Comparison of ENCODE assay signal across 22 mouse cellular contexts in genomic region chr10:72650867-72651266, GRCm38 (mm10). TPM values are rescaled to one million over a fixed set of nuclear protein-coding genes. Genes with fewer than 3 reads are reported as not detected.
DNase-seq lines count a peak whose midpoint lies in the region; ATAC-seq lines count a peak whose summit lies in the region.
"Had no signal": no experiment of that assay in that cellular context is flagged by ENCODE, and none has a peak within 500 bp of the region (broad histone marks: within the 10 kb centered on the region; RNA-seq: fewer than 3 reads in every experiment).

No protein-coding gene starts in this region.

- DNase-seq in midbrain, embryonic 10.5 days (ENCODE audit: low spot score), result no peak
- peak; percentile 54 for DNase-seq in ES-CJ7 (ENCODE audit: low read depth, low spot score)
- DNase-seq in ZHBTc4 (ENCODE audit: low read depth, low spot score), result peak; percentile 56
- no peak for DNase-seq in gastrocnemius, postnatal 36 days
- no peak for DNase-seq in cerebellum, postnatal 10 days
- DNase-seq: adrenal gland, postnatal 10 days; B cell, adult 2 months; cerebellum, adult 8-10 months; gastrocnemius, postnatal 14 days; heart, adult 2 months; heart, postnatal 14 days; kidney, adult 18-20 months; kidney, postnatal 4 days; liver, embryonic 13.5 days; lung, adult 2 months; right cerebral cortex, postnatal 25 days; spleen, adult 18-20 months had no signal

- intact Hi-C loops in gastrocnemius, postnatal 36 days (cut with DNase I), result no loop called here

- 0 out of 2 replicates have a peak overlapping the region, but pooled peaks have one; percentile 25 for H3K27ac ChIP-seq in midbrain, embryonic 13.5 days
- H3K27ac ChIP-seq in midbrain, embryonic 10.5 days (replicated peaks), result no peak overlapping the region
- H3K27ac ChIP-seq: embryonic facial prominence, embryonic 15.5 days; heart, adult 2 months; heart, embryonic 13.5 days; liver, embryonic 13.5 days had no signal

- no peak overlapping the region for H3K9ac ChIP-seq in midbrain, embryonic 13.5 days (replicated peaks)
- H3K9ac ChIP-seq: embryonic facial prominence, embryonic 15.5 days; heart, embryonic 13.5 days; liver, embryonic 13.5 days had no signal

- WGBS in midbrain, embryonic 13.5 days, result 25% methylated on average over 6 of the region's 6 CpGs
- WGBS in midbrain, embryonic 10.5 days, result 40% methylated on average over 6 of the region's 6 CpGs

- no peak for ATAC-seq in midbrain, embryonic 13.5 days
- no peak for ATAC-seq in inflammation-experienced regulatory T-cells, adult 6 months
- ATAC-seq: forebrain, embryonic 14.5 days had no signal

- H3K4me1 ChIP-seq in midbrain, embryonic 13.5 days (replicated peaks), result peaks cover 12% of the 10 kb centered on the region
- peaks cover 16% of the 10 kb centered on the region for H3K4me1 ChIP-seq in midbrain, embryonic 10.5 days

- H3K4me3 ChIP-seq in midbrain, embryonic 13.5 days (replicated peaks), result no peak overlapping the region
- H3K4me3 ChIP-seq in midbrain, embryonic 10.5 days, result no peak overlapping the region
- H3K4me3 ChIP-seq: embryonic facial prominence, embryonic 15.5 days; heart, adult 2 months; heart, embryonic 13.5 days; liver, embryonic 13.5 days had no signal

- H3K27me3 ChIP-seq in midbrain, embryonic 13.5 days, result no peaks in the 10 kb centered on the region
- no peaks in the 10 kb centered on the region for H3K27me3 ChIP-seq in midbrain, embryonic 10.5 days (ENCODE audit: low read depth, poor library complexity, severe bottlenecking)
- H3K27me3 ChIP-seq: embryonic facial prominence, embryonic 15.5 days; heart, embryonic 13.5 days; liver, embryonic 13.5 days had no signal

- no peaks in the 10 kb centered on the region for H3K36me3 ChIP-seq in midbrain, embryonic 13.5 days
- peaks cover 1% of the 10 kb centered on the region for H3K36me3 ChIP-seq in midbrain, embryonic 10.5 days
- H3K36me3 ChIP-seq: embryonic facial prominence, embryonic 15.5 days; heart, embryonic 13.5 days; liver, embryonic 13.5 days had no signal

- H3K4me2 ChIP-seq in midbrain, embryonic 13.5 days (replicated peaks), result peak overlapping the region; percentile 10; the same call in 1 of the 2 replicates
- H3K4me2 ChIP-seq: embryonic facial prominence, embryonic 15.5 days; heart, embryonic 13.5 days; liver, embryonic 13.5 days had no signal

- no peaks in the 10 kb centered on the region for H3K9me3 ChIP-seq in midbrain, embryonic 13.5 days
- H3K9me3 ChIP-seq in midbrain, embryonic 10.5 days (replicated peaks), result no peaks in the 10 kb centered on the region
- H3K9me3 ChIP-seq: embryonic facial prominence, embryonic 15.5 days; heart, embryonic 13.5 days; liver, embryonic 13.5 days had no signal

RNA-seq across cellular contexts. Expression of gene Zwint, which starts 3.8 kb away (rescaled TPM):
- 552 and 589 TPM in 2 replicates for polyA plus RNA-seq in midbrain, embryonic 13.5 days (2015; fragmentation: Nextera tagmentation; extraction: Ambion mirVana)
- polyA plus RNA-seq in midbrain, embryonic 10.5 days (2016; fragmentation: Nextera tagmentation; extraction: Ambion mirVana), result 402 and 417 TPM in 2 replicates
- 10 to 100 TPM; 27.2 to 29.7 TPM for total RNA-seq in gastrocnemius, postnatal 36 days (2021)
- polyA plus RNA-seq in inflammation-experienced regulatory T-cells, adult 6 months (2017; shearing (Covaris generic)), result 100 to 1,000 TPM; 116 to 155 (median 145) TPM

Comparison
In these comparisons a context has a peak if more than half of its experiments do, and no peak if none do; other contexts are left out.
1. DNase-seq: peak in ES-CJ7 (single experiment) and ZHBTc4 (single experiment); none in midbrain, embryonic 10.5 days (single experiment), gastrocnemius, postnatal 36 days (0 of 2) and cerebellum, postnatal 10 days (0 of 2).